Mouse (Mus musculus) limb, embryonic 15.5 days (tissue): ENCODE results near the gene Inca1. TPM values are rescaled to one million over a fixed set of nuclear protein-coding genes. Genes with fewer than 3 reads are reported as not detected.

Experiments
- ATAC-seq: fragments of 200-750 bp; cut with Nextera tagmentation; 2 replicates; pipeline ENCODE4 v1.8.0; 2017; ENCODE audit warnings: low read depth, moderate TSS enrichment; ENCODE audit not compliant: insufficient number of reproducible peaks, low FRiP score, low TSS enrichment
- H3K27ac ChIP-seq: fragments of 300-500 bp; sonication (generic); 2 replicates; pipeline ENCODE4 v1.5.1; 2015; ENCODE audit warnings: moderate library complexity, mild to moderate bottlenecking, inconsistent platforms
- H3K27me3 ChIP-seq: fragments of 300-500 bp; sonication (generic); 2 replicates; pipeline ENCODE4 v1.6.1; 2015; ENCODE audit warnings: inconsistent platforms
- H3K36me3 ChIP-seq: fragments of 300-500 bp; sonication (generic); 2 replicates; pipeline ENCODE4 v1.6.1; 2015; ENCODE audit warnings: inconsistent platforms
- H3K4me1 ChIP-seq: fragments of 300-500 bp; sonication (generic); 2 replicates; pipeline ENCODE4 v1.6.1; 2015; ENCODE audit warnings: inconsistent platforms
- H3K4me2 ChIP-seq: fragments of 300-500 bp; sonication (generic); 2 replicates; pipeline ENCODE4 v1.6.1; 2015; ENCODE audit warnings: mild to moderate bottlenecking, inconsistent platforms
- H3K4me3 ChIP-seq: fragments of 300-500 bp; sonication (generic); 2 replicates; pipeline ENCODE4 v1.5.1; 2015; ENCODE audit warnings: mild to moderate bottlenecking, inconsistent platforms
- H3K9ac ChIP-seq: fragments of 300-500 bp; sonication (generic); 2 replicates; pipeline ENCODE4 v1.6.1; 2015; ENCODE audit warnings: inconsistent platforms
- H3K9me3 ChIP-seq: fragments of 300-500 bp; sonication (generic); 2 replicates; pipeline ENCODE4 v1.6.1; 2016; ENCODE audit warnings: inconsistent platforms
- WGBS: fragments of 180-500 bp; shearing (Covaris S2); methylation state at CpG from one replicate; pipeline ENCODE4 v1.1.7; 2015; 5-methylcytosine and 5-hydroxymethylcytosine counted together
- polyA plus RNA-seq: library from polyadenylated mRNA; unstranded; fragments of >200 nt; fragmentation: Nextera tagmentation; extraction: Ambion mirVana; gene quantifications from 2 replicates; pipeline ENCODE4 v1.2.1, GENCODE M21; 2015

The Inca1 gene
- polyA plus RNA-seq, 1 experiment from 2014 or later, result 0.91 TPM

DNA sequence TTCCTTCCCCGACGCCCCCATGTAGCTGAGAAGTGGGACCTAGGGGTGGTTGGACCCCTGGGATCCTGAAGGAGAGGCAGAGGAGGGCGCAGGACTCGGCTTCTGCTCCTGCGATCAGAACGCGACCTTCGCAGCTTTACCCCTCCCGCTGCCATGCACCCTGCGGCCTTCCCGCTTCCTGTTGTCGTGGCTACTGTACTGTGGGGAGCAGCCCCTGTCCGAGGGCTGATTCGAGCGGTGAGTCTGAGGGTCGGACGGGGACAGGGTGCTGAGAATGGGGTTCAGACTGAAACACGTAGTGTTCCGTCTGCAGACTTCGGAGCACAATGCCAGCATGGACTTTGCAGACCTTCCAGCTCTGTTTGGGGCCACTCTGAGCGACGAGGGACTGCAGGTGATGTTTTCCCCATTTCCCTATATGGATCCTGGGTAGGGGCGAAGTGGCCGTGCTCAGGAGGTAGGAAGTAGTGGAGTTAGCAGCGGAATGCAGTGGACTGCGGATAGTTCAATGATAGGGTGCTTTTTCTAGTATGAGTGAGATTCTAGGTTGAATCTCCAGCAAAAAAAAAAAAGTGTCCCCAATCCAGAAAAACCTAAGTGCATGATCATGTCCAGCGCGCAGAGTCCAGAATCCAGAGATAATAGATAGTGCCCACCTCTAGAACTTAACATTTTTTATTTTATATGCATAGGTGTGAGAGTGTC lies 52.1 kb downstream of the Inca1 start:
- WGBS, result 3% methylated on average over 28 of the region's 28 CpGs
- no peak for ATAC-seq
- H3K36me3 ChIP-seq, result peaks cover 74% of the 10 kb centered on the region

GRCm38 (mm10) chr11:70646691-70647650 lies 53.0 kb downstream of the Inca1 start, which contains the start of the genes Rnf167 and Slc25a11:
Rnf167 (plus strand) TSS chr11:70647235.
Slc25a11 (minus strand) TSS chr11:70647479.
- H3K27ac ChIP-seq, result peak within 1 kb of the TSS; percentile 98
- H3K9ac ChIP-seq, result peak within 1 kb of the TSS; percentile 91
- H3K4me1 ChIP-seq, result peaks cover 52% of the 10 kb centered on the region
- H3K9me3 ChIP-seq, result no peaks in the 10 kb centered on the region
- peak within 1 kb of the TSS; percentile 95 for H3K4me2 ChIP-seq
- WGBS, result under 1% methylated on average over 63 of the region's 63 CpGs
- H3K36me3 ChIP-seq, result peaks cover 67% of the 10 kb centered on the region
- ATAC-seq, result peak; percentile 88
- H3K4me3 ChIP-seq, result peak within 1 kb of the TSS; percentile 75
- H3K27me3 ChIP-seq, result no peaks in the 10 kb centered on the region

More for the DNA sequence above, 52.1 kb downstream of the Inca1 start:
- H3K4me2 ChIP-seq, result peak overlapping the region; percentile 95
- peak overlapping the region; percentile 75 for H3K4me3 ChIP-seq
- H3K27me3 ChIP-seq, result no peaks in the 10 kb centered on the region
- H3K9me3 ChIP-seq, result no peaks in the 10 kb centered on the region
- H3K4me1 ChIP-seq, result peaks cover 61% of the 10 kb centered on the region
- peak overlapping the region; percentile 98 for H3K27ac ChIP-seq
- H3K9ac ChIP-seq, result peak overlapping the region; percentile 85

- H3K9ac ChIP-seq, result peak overlapping the region; percentile 91
- H3K4me2 ChIP-seq, result peak overlapping the region; percentile 74
- H3K4me1 ChIP-seq, result peaks cover 45% of the 10 kb centered on the region
- peak overlapping the region; percentile 75 for H3K4me3 ChIP-seq
- H3K36me3 ChIP-seq, result peaks cover 61% of the 10 kb centered on the region
- no peak for ATAC-seq
- no peaks in the 10 kb centered on the region for H3K27me3 ChIP-seq
- peak overlapping the region; percentile 93 for H3K27ac ChIP-seq
- H3K9me3 ChIP-seq, result no peaks in the 10 kb centered on the region
- WGBS, result 19% methylated on average over 3 of the region's 3 CpGs
Measured at GRCm38 (mm10) chr11:70646259-70646555, 53.7 kb downstream of the Inca1 start.

DNA sequence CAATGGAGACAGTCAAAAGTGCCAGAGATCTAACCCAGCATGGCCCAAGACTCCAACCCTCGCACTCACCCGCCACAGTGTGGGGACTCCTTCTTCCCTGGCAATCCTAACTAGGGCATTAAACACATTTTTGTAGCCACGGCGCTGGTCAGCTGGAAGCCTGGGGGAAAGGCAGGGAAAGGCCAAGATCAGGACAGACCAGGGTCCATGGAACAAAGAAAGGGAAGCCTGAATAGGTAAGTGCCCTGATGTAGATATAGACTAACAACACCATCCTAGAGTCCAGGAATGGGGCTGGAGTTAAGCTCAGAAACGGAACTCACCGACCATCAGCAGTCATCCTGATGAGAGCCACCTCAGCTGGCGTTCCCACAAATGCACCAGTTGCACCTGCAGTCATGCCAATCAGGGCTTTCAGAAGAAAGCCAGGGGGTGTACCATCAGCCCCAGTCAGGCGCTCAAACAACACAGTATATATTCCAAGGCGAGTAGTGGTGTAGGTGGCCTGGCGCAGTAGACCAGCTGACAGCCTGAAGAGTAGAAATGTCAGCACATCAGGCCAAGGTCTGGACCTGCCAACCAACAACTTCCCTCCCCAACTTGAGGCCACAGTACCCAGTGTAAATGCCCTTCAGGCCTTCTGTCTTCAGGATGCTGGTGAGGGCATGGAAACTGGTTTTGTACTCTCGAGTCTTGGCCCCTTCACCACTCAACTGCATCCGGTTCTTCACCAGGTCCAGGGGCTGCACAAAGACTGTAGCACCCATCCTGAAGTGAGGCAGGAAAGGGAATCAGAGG lies 54.3 kb downstream of the Inca1 start:
- Histone ChIP-seq H3K9me3 (no peaks in the 10 kb centered on the region), H3K36me3 (peaks cover 56% of the 10 kb centered on the region), H3K4me2 (peak overlapping the region; percentile 74), H3K4me3 (peak overlapping the region; percentile 75), H3K4me1 (peaks cover 40% of the 10 kb centered on the region), H3K27ac (no peak overlapping the region), H3K27me3 (no peaks in the 10 kb centered on the region), H3K9ac (peak overlapping the region; percentile 91)
- no peak for ATAC-seq
- WGBS, result 85% methylated on average over 12 of the region's 12 CpGs

DNA sequence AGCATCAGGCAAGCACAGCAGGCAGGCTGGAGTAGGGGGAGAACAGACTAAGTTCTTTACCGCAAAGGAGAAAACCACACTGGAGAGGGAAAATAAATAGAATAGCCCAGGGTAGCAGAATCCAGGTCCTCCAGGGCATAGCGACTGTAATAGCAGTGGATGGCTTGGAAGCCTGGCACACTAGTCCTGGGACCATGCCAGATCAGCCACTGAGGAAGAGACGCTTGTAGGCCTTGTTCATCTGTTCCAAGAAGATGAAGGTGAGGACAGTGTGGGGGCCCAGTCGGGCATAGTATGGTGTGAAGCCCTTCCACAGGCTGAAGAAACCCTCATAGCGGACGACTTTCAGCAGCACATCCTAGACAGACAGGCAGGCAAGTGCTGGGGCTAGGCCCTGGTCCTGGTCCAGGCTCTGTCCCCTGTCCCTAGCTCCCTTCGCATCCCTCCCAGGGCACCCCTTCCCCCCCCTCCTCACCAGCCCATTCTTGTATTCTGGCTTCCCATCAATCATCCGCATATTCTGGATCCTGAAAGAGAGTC lies 55.3 kb downstream of the Inca1 start:
- 94% methylated on average over 8 of the region's 8 CpGs for WGBS
- Histone ChIP-seq H3K4me2 (no peak overlapping the region), H3K27me3 (no peaks in the 10 kb centered on the region), H3K9ac (no peak overlapping the region), H3K27ac (no peak overlapping the region), H3K9me3 (no peaks in the 10 kb centered on the region), H3K36me3 (peaks cover 46% of the 10 kb centered on the region), H3K4me1 (peaks cover 34% of the 10 kb centered on the region), H3K4me3 (no peak overlapping the region)
- no peak for ATAC-seq

GRCm38 (mm10) chr11:70643051-70643450 lies 56.9 kb downstream of the Inca1 start:
- 93% methylated on average over 6 of the region's 6 CpGs for WGBS

GRCm38 (mm10) chr11:70641241-70641640 lies 58.7 kb downstream of the Inca1 start:
- peaks cover 11% of the 10 kb centered on the region for H3K4me1 ChIP-seq
- no peak overlapping the region for H3K4me2 ChIP-seq
- H3K27me3 ChIP-seq, result no peaks in the 10 kb centered on the region
- no peak overlapping the region for H3K9ac ChIP-seq
- H3K27ac ChIP-seq, result no peak overlapping the region
- WGBS, result 71% methylated on average over 7 of the region's 7 CpGs
- no peak for ATAC-seq
- no peak overlapping the region for H3K4me3 ChIP-seq
- no peaks in the 10 kb centered on the region for H3K9me3 ChIP-seq
- peaks cover 32% of the 10 kb centered on the region for H3K36me3 ChIP-seq

More at GRCm38 (mm10) chr11:70643051-70643450, 56.9 kb downstream of the Inca1 start:
- Histone ChIP-seq H3K4me3 (no peak overlapping the region), H3K9me3 (no peaks in the 10 kb centered on the region), H3K27me3 (no peaks in the 10 kb centered on the region), H3K27ac (no peak overlapping the region), H3K36me3 (peaks cover 32% of the 10 kb centered on the region), H3K9ac (no peak overlapping the region), H3K4me1 (peaks cover 18% of the 10 kb centered on the region), H3K4me2 (no peak overlapping the region)
- ATAC-seq, result no peak

- Histone ChIP-seq H3K4me3 (no peak overlapping the region), H3K27me3 (no peaks in the 10 kb centered on the region), H3K9ac (no peak overlapping the region), H3K36me3 (peaks cover 23% of the 10 kb centered on the region), H3K27ac (no peak overlapping the region), H3K9me3 (no peaks in the 10 kb centered on the region), H3K4me2 (no peak overlapping the region), H3K4me1 (no peaks in the 10 kb centered on the region)
- ATAC-seq, result no peak
- 82% methylated on average over 8 of the region's 8 CpGs for WGBS
Measured at GRCm38 (mm10) chr11:70639976-70640375, 60.0 kb downstream of the Inca1 start.

- Histone ChIP-seq H3K9ac (no peak within 1 kb of the TSS), H3K36me3 (peaks cover 11% of the 10 kb centered on the region), H3K27me3 (no peaks in the 10 kb centered on the region), H3K4me1 (no peaks in the 10 kb centered on the region), H3K9me3 (no peaks in the 10 kb centered on the region), H3K4me3 (no peak within 1 kb of the TSS), H3K27ac (no peak within 1 kb of the TSS), H3K4me2 (no peak within 1 kb of the TSS)
- 48% methylated on average over 5 of the region's 5 CpGs for WGBS
- ATAC-seq, result no peak
Measured at GRCm38 (mm10) chr11:70638714-70639278, 61.2 kb downstream of the Inca1 start, which contains the start of gene Gp1ba. Gp1ba (plus strand) TSS chr11:70639122.
